Mouse (Mus musculus) hindbrain, postnatal 0 days (tissue): Measurements from ENCODE around the gene Ifna11. TPM values are rescaled to one million over a fixed set of nuclear protein-coding genes. Genes with fewer than 3 reads are reported as not detected.
"Not testable (repeated sequence)": the region's sequence is repeated elsewhere in the genome, so short reads cannot be mapped to it uniquely, and the experiment has no call there.

Source experiments
- ATAC-seq: fragments of 200-750 bp; cut with Nextera tagmentation; 2 replicates; pipeline ENCODE4 v1.8.0; 2017; ENCODE audit warnings: mild to moderate bottlenecking, moderate TSS enrichment, moderate library complexity
- DNase-seq: peaks from one replicate; pipeline ENCODE4 v3.0.0-alpha.2; 2015; ENCODE audit warnings: low spot score
- H3K27ac ChIP-seq: fragments of 300-500 bp; sonication (generic); 2 replicates; pipeline ENCODE4 v1.5.1; 2014; ENCODE audit warnings: mild to moderate bottlenecking
- H3K27me3 ChIP-seq: fragments of 300-500 bp; sonication (generic); 2 replicates; pipeline ENCODE4 v1.6.1; 2014; ENCODE audit warnings: low read length, mixed read lengths; ENCODE audit not compliant: insufficient read depth
- H3K36me3 ChIP-seq: fragments of 300-500 bp; sonication (generic); 2 replicates; pipeline ENCODE4 v1.6.1; 2014; ENCODE audit warnings: low read length, mixed read lengths; ENCODE audit not compliant: insufficient read depth
- H3K4me1 ChIP-seq: fragments of 300-500 bp; sonication (generic); 2 replicates; pipeline ENCODE4 v1.6.1; 2014; ENCODE audit warnings: antibody characterized with exemption, low read length, mixed read lengths; ENCODE audit not compliant: insufficient read depth
- H3K4me2 ChIP-seq: fragments of 300-500 bp; sonication (generic); 2 replicates; pipeline ENCODE4 v1.6.1; 2014; ENCODE audit warnings: low read depth, mild to moderate bottlenecking, low read length, moderate library complexity, mixed read lengths
- H3K4me3 ChIP-seq: fragments of 300-500 bp; sonication (generic); 2 replicates; pipeline ENCODE4 v1.5.1; 2014; ENCODE audit warnings: low read length
- H3K9ac ChIP-seq: fragments of 300-500 bp; sonication (generic); replicated peaks from 2 replicates; pipeline ENCODE4 v1.6.1; 2014; ENCODE audit warnings: mild to moderate bottlenecking, low read length, moderate library complexity, mixed read lengths
- H3K9me3 ChIP-seq: fragments of 300-500 bp; sonication (generic); 2 replicates; pipeline ENCODE4 v1.6.1; 2016; ENCODE audit warnings: low read length, mixed read lengths
- CTCF ChIP-seq: IDR thresholded peaks from 2 replicates; pipeline ENCODE4 v1.5.1; 2016; ENCODE audit warnings: antibody characterized with exemption, control low read depth, low read depth
- WGBS: fragments of 180-500 bp; shearing (Covaris S2); extraction: QIAGEN DNeasy Blood & Tissue Kit; methylation state at CpG from one replicate; pipeline ENCODE4 v1.1.7; 2014; 5-methylcytosine and 5-hydroxymethylcytosine counted together
- polyA plus RNA-seq: library from polyadenylated mRNA; unstranded; fragments of >200 nt; fragmentation: Nextera tagmentation; extraction: Ambion mirVana; gene quantifications from 2 replicates; pipeline ENCODE4 v1.2.1, GENCODE M21; 2015
- total RNA-seq: library from RNA; depleted of rRNA; stranded (reverse); fragments of >200 nt; gene quantifications from 2 replicates; pipeline ENCODE4 v1.2.3, GENCODE M21; 2014

Ifna11 gene
- total and polyA plus RNA-seq, 2 experiments from 2014 or later, result not detected

DNA sequence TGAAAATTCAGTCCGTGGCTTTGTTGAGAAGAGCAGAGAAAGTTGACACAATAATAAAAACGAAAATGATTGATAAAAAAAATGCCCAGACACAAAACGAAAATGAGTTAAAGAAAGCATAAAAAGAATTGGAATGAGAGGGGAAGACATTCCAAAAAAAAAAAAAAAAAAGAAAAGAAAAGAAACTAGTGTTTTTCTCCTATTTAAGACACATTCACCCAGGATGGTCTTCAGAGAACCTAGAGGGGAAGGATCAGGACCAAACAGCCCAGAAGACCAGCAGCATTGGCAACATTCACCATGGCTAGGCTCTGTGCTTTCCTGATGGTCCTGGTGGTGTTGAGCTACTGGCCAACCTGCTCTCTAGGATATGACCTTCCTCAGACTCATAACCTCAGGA is 3.8 kb upstream of the Ifna11 start, which contains the start of gene Ifna7:
TSS of gene Ifna7 (plus strand) at position 301 of the 400 bp plus-strand sequence.
- Histone ChIP-seq H3K27ac (no peak within 1 kb of the TSS), H3K27me3 (no peaks in the 10 kb centered on the region), H3K4me3 (no peak within 1 kb of the TSS), H3K9me3 (no peaks in the 10 kb centered on the region), H3K9ac (no peak within 1 kb of the TSS), H3K4me1 (no peaks in the 10 kb centered on the region), H3K4me2 (no peak within 1 kb of the TSS), H3K36me3 (no peaks in the 10 kb centered on the region)
- no peak for ATAC-seq
- 67% methylated on average over 3 of the region's 3 CpGs for WGBS
- no peak for DNase-seq
- no peak for TF ChIP-seq CTCF

DNA sequence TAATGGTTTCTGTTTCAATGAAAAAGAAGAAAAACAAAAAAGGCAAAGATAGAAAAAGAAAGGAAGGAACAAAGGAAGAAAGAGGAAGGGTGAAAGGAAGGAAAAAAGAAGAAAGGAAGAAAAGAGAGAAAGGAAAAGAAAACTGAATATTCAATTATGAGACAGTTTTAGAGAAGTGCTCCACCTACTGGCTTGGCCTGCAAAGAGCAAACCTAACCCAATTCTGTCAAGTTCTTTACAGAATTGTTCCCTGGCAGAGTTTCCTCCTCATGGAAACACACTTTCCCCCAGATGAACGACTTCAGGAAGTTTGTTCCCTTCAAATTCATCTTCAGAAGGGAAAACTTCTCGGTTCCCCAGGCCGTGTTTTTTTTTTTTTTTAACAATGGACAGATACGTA is 3.2 kb downstream of the Ifna11 start:
- H3K27ac ChIP-seq, result no peak overlapping the region
- H3K4me3 ChIP-seq, result no peak overlapping the region
- no peak overlapping the region for H3K4me2 ChIP-seq
- DNase-seq (peak; percentile 53), ATAC-seq (no peak)
- 21% methylated on average over 4 of the region's 4 CpGs for WGBS
- no peak overlapping the region for H3K9ac ChIP-seq
- TF ChIP-seq CTCF, result peak; percentile 67
- H3K27me3 ChIP-seq, result no peaks in the 10 kb centered on the region
- H3K4me1 ChIP-seq, result no peaks in the 10 kb centered on the region
- no peaks in the 10 kb centered on the region for H3K9me3 ChIP-seq
- no peaks in the 10 kb centered on the region for H3K36me3 ChIP-seq

DNA sequence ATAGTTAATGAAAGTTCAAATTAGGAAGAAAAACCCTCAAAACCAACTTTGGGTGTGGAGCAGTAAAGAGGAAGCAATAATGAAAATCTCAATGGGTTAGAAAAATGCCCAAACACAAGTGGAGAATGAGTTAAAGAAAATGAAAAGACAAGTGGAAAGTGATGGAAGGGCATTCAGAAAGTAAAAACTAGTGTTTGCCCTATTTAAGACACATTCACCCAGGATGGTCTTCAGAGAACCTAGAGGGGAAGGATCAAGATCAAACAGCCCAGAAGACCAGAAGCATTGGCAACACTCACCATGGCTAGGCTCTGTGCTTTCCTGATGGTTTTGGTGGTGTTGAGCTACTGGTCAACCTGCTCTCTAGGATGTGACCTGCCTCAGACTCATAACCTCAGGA is 7.4 kb downstream of the Ifna11 start, which contains the start of gene Ifna6:
TSS of gene Ifna6 (plus strand) at position 301 of the 400 bp plus-strand sequence.
- not testable (repeated sequence) for H3K4me1 ChIP-seq, H3K9ac ChIP-seq, H3K4me2 ChIP-seq, H3K9me3 ChIP-seq, ATAC-seq, H3K27me3 ChIP-seq, H3K36me3 ChIP-seq, DNase-seq, H3K27ac ChIP-seq, H3K4me3 ChIP-seq

DNA sequence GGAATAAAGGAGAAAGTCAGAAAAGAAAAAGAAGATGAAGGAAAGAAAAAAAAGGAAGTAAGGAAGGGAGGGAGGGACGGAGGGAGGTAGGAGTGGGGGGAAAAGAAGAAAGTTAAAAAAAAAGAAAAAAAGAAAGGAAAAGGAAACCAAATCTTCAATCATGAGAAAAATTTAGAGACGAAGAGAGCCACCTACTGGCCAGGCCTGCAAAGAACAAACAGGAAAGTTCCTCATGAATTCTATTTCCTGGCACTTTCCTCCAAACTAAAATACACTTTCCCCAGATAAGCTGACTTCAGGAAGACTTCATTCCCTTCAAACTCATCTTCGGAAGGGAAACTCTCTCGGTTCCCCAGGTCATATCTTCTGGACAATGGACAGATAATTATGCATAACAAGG is 10.8 kb downstream of the Ifna11 start:
- Histone ChIP-seq H3K36me3 (no peaks in the 10 kb centered on the region), H3K9ac (no peak overlapping the region), H3K27ac (no peak overlapping the region), H3K4me1 (no peaks in the 10 kb centered on the region), H3K27me3 (no peaks in the 10 kb centered on the region), H3K9me3 (no peaks in the 10 kb centered on the region), H3K4me3 (no peak overlapping the region), H3K4me2 (no peak overlapping the region)
- peak; percentile 36 for DNase-seq
- WGBS, result 23% methylated on average over 4 of the region's 4 CpGs
- no peak for ATAC-seq
- peak; percentile 62 for TF ChIP-seq CTCF

DNA sequence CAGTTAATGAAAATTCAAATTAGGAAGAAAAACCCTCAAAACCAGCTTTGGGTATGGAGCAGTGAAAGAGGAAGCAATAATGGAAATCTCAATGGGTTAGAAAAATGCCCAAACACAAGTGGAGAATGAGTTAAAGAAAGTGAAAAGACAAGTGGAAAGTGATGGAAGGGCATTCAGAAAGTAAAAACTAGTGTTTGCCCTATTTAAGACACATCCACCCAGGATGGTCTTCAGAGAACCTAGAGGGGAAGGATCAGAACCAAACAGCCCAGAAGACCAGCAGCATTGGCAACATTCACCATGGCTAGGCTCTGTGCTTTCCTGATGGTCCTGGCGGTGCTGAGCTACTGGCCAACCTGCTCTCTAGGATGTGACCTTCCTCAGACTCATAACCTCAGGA is 15.5 kb downstream of the Ifna11 start, which contains the start of gene Ifna5:
TSS of gene Ifna5 (plus strand) at position 301 of the 400 bp plus-strand sequence.
- not testable (repeated sequence) for H3K4me3 ChIP-seq, ATAC-seq, H3K4me2 ChIP-seq, H3K27ac ChIP-seq, DNase-seq, H3K27me3 ChIP-seq, H3K9me3 ChIP-seq, H3K9ac ChIP-seq, H3K36me3 ChIP-seq, H3K4me1 ChIP-seq
- 82% methylated on average over 1 of the region's 1 CpGs for WGBS

DNA sequence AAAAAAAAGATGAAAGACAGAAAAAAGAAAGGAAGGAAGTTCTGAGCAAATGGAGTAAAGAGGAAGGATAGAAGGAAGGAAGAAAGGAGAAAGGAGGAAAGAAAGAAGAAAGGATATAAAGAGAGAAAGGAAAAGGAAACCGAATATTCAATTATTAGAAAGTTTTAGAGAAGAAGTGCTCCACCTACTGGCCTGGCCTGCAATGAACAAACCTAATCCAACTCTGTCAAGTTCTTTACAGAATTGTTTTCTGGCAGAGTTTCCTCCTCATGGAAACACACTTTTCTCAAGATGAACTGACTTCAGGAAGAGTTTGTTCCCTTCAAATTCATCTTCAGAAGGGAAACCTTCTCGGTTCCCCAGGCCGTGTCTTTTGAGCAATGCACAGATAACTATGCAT is 19.1 kb downstream of the Ifna11 start:
- Histone ChIP-seq H3K4me3 (no peak overlapping the region), H3K4me2 (no peak overlapping the region), H3K9ac (no peak overlapping the region), H3K9me3 (no peaks in the 10 kb centered on the region), H3K27ac (no peak overlapping the region), H3K27me3 (no peaks in the 10 kb centered on the region), H3K36me3 (no peaks in the 10 kb centered on the region), H3K4me1 (no peaks in the 10 kb centered on the region)
- DNase-seq (peak; percentile 39), ATAC-seq (no peak)
- 44% methylated on average over 3 of the region's 3 CpGs for WGBS
- peak; percentile 60 for TF ChIP-seq CTCF

DNA sequence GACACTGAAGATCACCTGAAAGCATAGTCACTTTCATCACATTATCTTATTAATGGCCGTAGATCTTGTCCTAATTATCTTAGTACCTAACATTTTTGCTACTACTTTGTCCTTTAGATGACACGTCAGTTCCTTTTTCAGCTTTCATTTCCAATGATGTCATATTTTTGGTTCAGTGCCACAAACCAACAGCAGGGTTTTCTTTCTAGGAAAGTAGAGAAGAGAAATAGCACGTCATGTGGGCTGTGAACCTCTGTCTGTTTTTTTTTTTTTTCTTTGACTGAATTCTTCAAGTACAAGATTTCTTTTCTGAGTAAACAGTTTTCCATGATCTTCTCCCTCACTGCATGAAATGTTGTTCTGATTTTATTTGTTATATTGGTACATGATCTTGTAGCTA is 20.3 kb downstream of the Ifna11 start:
- no peak for ATAC-seq
- H3K27me3 ChIP-seq, result no peaks in the 10 kb centered on the region
- H3K9ac ChIP-seq, result no peak overlapping the region
- WGBS, result 68% methylated on average over 3 of the region's 3 CpGs
- H3K9me3 ChIP-seq, result no peaks in the 10 kb centered on the region
- H3K4me2 ChIP-seq, result no peak overlapping the region
- no peaks in the 10 kb centered on the region for H3K4me1 ChIP-seq
- no peaks in the 10 kb centered on the region for H3K36me3 ChIP-seq
- H3K27ac ChIP-seq, result no peak overlapping the region
- no peak for DNase-seq
- no peak overlapping the region for H3K4me3 ChIP-seq
- TF ChIP-seq CTCF, result no peak
